Mouse (Mus musculus): Measurements from ENCODE around the gene Zscan5b. TPM values are rescaled to one million over a fixed set of nuclear protein-coding genes. Genes with fewer than 3 reads are reported as not detected.
"Not testable (repeated sequence)": the region's sequence is repeated elsewhere in the genome, so short reads cannot be mapped to it uniquely, and the experiment has no call there.

Gene Zscan5b
- polyA plus RNA-seq, 1 experiment: not detected

- no peak for DNase-seq (ENCODE audit: low read depth)
Measured at GRCm38 (mm10) chr7:6244361-6245292, 22.5 kb downstream of the Zscan5b start.

GRCm38 (mm10) chr7:6252410-6252809 lies 30.3 kb downstream of the Zscan5b start, which contains the start of gene Epp13:
Gene Epp13 (plus strand): TSS chr7:6252710.
- DNase-seq (ENCODE audit: low read depth): no peak

DNA sequence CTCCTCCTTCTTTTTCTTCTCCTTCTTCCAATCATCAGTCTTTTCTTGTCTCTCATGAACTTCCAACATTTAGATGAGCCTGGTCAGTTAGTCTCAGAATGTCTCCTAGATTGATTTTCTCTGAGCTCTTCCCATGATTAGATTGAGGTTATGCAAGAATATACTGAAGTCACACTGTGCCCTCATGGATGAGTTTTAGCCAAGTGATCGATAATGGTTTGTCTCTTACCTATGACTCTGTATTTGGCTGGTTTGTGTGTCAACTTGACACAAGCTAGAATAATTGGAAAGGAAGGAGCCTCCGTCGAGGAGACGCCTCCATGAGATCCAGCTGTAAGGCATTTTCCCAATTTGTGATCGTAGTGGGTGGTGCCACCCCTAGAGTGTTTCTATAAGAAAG lies 32.4 kb downstream of the Zscan5b start:
- no peak for DNase-seq (ENCODE audit: low read depth)

GRCm38 (mm10) chr7:6257386-6257785 lies 35.3 kb downstream of the Zscan5b start:
- no peak for DNase-seq (ENCODE audit: low read depth)

GRCm38 (mm10) chr7:6258232-6259220 lies 36.4 kb downstream of the Zscan5b start:
- no peak for DNase-seq (ENCODE audit: low read depth)

- DNase-seq (ENCODE audit: low read depth): not testable (repeated sequence)
Measured at GRCm38 (mm10) chr7:6260004-6260403, 37.9 kb downstream of the Zscan5b start.

GRCm38 (mm10) chr7:6262120-6262519 lies 40.0 kb downstream of the Zscan5b start:
- DNase-seq (ENCODE audit: low read depth): no peak

- no peak for DNase-seq (ENCODE audit: low read depth)
Measured at GRCm38 (mm10) chr7:6262984-6263383, 40.9 kb downstream of the Zscan5b start.

GRCm38 (mm10) chr7:6265695-6266094 lies 43.6 kb downstream of the Zscan5b start:
- DNase-seq (ENCODE audit: low read depth): no peak

GRCm38 (mm10) chr7:6277906-6278305 lies 55.8 kb downstream of the Zscan5b start:
- DNase-seq (ENCODE audit: low read depth): no peak

DNA sequence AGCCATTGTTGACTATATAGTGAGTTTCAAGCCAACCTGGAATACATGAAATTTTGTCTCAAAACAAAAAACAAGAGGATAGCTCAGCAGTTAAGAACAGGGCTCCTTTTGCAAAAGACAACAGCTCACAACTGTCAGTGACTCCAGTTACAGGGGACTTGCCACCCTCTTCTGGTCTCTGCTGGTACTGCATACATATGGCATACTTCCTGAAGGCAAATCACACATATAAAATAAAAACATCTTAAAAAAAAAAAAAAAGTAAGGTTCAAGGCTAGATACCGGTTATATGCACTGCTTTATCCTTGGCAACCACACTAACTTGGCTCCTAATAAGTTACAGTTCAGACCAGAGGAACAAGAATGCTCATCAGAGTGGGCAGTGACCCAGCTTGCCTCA lies 60.7 kb downstream of the Zscan5b start:
- no peak for DNase-seq (ENCODE audit: low read depth)

DNA sequence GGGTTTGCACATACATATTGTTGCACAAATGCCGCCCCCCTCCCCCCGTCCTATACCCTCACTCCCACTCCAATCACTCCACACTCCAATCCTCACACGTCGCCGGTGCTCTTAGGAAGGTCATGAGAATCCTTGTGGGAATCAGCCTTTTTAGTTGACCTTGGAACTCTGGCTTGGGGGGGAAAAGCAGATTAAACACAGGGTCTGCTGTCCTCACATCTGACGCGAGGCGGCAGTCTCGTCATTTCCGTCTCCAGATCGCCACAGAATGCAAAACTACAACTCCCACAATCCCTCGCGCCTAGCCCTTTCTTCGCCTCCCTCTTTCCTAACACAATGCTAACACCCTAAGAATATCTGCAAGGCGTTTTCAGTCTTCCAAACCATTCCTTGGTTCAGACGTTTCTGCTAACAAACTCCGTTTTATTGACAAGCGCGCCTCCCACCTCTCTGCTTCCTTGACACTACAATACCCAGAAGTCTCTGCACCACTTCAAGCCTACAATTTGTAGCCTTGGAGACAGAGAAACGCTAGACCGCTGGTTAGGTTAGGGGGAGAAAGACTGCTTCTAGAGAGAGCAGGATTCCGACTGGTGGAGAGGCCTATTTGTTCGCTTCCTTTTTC lies 61.5 kb downstream of the Zscan5b start:
- no peak for DNase-seq (ENCODE audit: low read depth)

- DNase-seq (ENCODE audit: low read depth): no peak
Measured at GRCm38 (mm10) chr7:6284442-6285012, 62.4 kb downstream of the Zscan5b start.

DNA sequence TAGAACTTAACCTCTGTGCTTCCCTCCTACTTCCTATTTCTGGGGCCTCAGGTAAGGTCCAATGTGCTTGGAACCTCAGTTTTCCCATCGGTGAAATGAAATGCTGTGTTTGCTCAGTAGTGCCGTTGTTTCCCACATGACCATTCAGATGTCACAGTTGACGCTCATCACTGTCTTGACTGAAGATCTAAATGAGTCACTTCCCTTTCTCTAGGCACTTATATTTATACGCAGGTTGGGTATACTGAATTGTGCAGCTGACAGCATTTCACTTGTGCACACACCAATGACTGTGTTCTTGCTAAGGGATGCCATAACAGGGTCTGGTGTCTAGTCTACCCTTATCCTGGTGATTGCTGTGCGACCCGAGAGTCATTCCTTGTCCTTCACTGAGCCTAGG lies 63.3 kb downstream of the Zscan5b start:
- DNase-seq (ENCODE audit: low read depth): no peak

DNA sequence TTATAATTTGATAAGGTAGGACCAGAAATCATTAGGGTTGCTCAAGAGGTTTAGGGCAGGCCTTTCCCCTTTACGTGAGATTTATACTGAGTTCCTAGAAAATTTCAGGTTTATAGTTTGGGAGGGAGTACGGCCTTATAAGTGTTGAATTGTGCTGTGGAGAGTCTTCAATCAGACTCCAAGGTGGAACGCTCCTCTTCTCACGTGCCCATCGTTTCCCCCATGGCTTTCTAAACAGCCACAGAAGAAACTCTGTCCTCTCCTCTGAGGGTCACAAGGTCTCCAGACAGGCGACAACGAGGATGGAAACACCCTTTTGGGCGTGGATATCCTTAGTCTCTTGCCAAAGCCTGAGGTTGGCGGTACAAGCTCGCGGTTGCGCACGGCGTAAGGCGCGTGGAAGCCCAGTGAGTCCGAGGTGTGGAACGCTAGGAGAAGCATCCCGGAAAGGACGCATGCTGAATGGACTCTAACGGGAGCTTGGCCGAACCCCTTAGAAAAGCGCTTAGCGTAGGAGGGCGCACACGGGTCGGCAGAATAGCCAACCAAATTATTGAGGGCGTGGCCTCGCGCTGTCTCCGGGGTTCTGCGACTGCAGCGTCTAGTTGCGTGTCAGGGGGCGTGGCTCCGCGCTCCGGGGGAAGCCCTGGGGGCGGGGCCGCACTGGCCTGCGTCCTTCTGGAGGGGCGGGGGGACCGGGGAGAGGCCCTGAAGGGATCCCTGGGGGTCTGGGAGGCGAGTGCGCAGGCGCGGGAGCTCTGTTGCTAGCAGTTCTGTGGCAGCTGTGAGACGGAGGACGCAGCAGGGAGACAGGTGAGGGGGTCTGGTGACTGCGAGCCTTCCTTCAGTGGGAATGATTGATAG lies 64.0 kb downstream of the Zscan5b start, which contains the start of gene Zfp667:
Gene Zfp667 (plus strand): TSS at position 738 of the 864 bp plus-strand sequence.
- no peak for DNase-seq (ENCODE audit: low read depth)

DNA sequence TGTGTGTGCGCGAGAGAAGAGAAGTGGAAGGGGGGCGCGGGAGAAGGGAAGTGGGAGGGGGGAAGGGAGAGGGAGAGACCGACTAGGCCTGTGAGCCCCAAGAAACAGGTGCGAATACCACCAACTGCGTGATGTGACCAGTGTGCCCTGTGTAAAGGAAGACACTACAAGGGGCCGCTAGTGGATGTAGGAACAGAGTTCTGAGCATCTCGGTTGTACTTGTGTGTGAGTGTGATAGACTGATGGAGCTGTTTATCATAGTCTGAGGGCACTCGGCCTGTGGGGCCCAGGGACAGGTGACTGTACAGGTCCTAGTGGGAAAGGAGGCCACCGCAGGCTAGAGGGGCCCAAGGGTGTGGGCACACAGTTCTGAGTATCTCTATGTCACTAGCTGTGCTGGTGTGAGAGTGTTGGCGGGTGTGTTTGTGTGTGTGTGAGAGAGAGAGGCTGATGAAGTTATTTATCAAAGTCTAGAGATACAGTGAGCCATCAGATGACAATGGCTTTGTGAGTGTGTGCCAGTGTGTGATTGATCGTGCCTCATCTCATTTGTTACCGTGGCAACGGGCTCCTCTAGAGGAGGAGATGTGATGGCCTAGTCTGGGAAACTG lies 64.9 kb downstream of the Zscan5b start:
- DNase-seq (ENCODE audit: low read depth): no peak

Data from gonadal fat pad, adult 2 months (tissue).